Mouse (Mus musculus) NIH3T3 (cell line): ENCODE measurements around the gene 4921511C20Rik.

Source experiments
- DNase-seq: peaks from one replicate; pipeline ENCODE4 v3.0.0-alpha.2; 2012; ENCODE audit warnings: low read depth

Gene 4921511C20Rik

DNA sequence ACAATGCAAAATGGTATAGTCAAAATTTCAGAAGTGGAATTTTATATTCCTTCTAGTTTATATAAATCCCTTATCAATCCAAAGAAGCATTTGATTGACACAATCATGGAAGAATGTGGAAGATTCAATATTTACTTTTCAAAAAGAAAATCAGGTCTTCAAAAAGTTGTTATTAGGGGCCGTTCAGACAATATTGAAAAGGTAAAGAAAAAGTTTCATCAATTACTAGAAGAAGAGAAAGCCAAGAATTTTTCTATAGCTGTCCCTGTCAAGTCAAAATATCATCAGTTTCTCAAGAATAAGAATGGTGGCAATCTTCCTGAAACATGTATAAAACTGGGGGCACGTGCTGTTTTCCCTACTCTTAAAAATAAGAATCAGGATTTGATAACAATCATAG, at the start of gene 4921511C20Rik:
Gene 4921511C20Rik, plus strand, starts transcription at position 301 of the 400 bp plus-strand sequence.
- no peak for DNase-seq
